ENCODE assay signal across 21 mouse cellular contexts in genomic region chr8:115362518-115362917, GRCm38 (mm10).
DNase-seq lines count a peak whose midpoint lies in the region; ATAC-seq lines count a peak whose summit lies in the region.
"Had no signal": no experiment of that assay in that cellular context is flagged by ENCODE, and none has a peak within 500 bp of the region (broad histone marks: within the 10 kb centered on the region; RNA-seq: fewer than 3 reads in every experiment).

No protein-coding gene starts in this region.

- H3K9ac ChIP-seq in hindbrain, embryonic 13.5 days: no peak overlapping the region
- no peak overlapping the region for H3K9ac ChIP-seq in hindbrain, embryonic 12.5 days
- H3K9ac ChIP-seq: embryonic facial prominence, embryonic 13.5 days; heart, embryonic 15.5 days; hindbrain, embryonic 14.5 days; liver, embryonic 15.5 days; midbrain, embryonic 12.5 days had no signal

- 41% methylated on average over 7 of the region's 7 CpGs for WGBS in hindbrain, embryonic 13.5 days
- 53% methylated on average over 7 of the region's 7 CpGs for WGBS in hindbrain, embryonic 12.5 days

- no peaks in the 10 kb centered on the region for H3K27me3 ChIP-seq in hindbrain, embryonic 13.5 days
- no peaks in the 10 kb centered on the region for H3K27me3 ChIP-seq in hindbrain, embryonic 12.5 days
- H3K27me3 ChIP-seq: embryonic facial prominence, embryonic 13.5 days; heart, embryonic 15.5 days; liver, embryonic 15.5 days; midbrain, embryonic 12.5 days had no signal

- peaks cover 12% of the 10 kb centered on the region for H3K4me1 ChIP-seq in hindbrain, embryonic 13.5 days (replicated peaks)
- H3K4me1 ChIP-seq in hindbrain, embryonic 12.5 days: peaks cover 14% of the 10 kb centered on the region
- H3K4me1 ChIP-seq: liver, embryonic 15.5 days had no signal

- intact Hi-C loops in heart, postnatal 25 days (cut with DNase I): no loop called here

- H3K36me3 ChIP-seq in hindbrain, embryonic 13.5 days: no peaks in the 10 kb centered on the region
- no peaks in the 10 kb centered on the region for H3K36me3 ChIP-seq in hindbrain, embryonic 12.5 days
- H3K36me3 ChIP-seq: embryonic facial prominence, embryonic 13.5 days; heart, embryonic 15.5 days; liver, embryonic 15.5 days; midbrain, embryonic 12.5 days had no signal

- ATAC-seq in hindbrain, embryonic 13.5 days (ENCODE audit: low FRiP score): no peak
- ATAC-seq in hindbrain, embryonic 12.5 days (ENCODE audit: low FRiP score): no peak
- ATAC-seq: Patski had no signal

- no peak overlapping the region for H3K4me2 ChIP-seq in hindbrain, embryonic 13.5 days
- no peak overlapping the region for H3K4me2 ChIP-seq in hindbrain, embryonic 12.5 days (replicated peaks)
- H3K4me2 ChIP-seq: embryonic facial prominence, embryonic 13.5 days; heart, embryonic 15.5 days; hindbrain, embryonic 14.5 days; liver, embryonic 15.5 days; midbrain, embryonic 12.5 days had no signal

- DNase-seq in adrenal gland, postnatal 25 days: peak; percentile 2
- peak; percentile 44 for DNase-seq in forelimb bud, embryonic 11.5 days (ENCODE audit: low read depth, low spot score)
- peak; percentile 80 for DNase-seq in mesoderm, embryonic 11.5 days (ENCODE audit: low read depth, low spot score)
- DNase-seq in gastrocnemius, postnatal 10 days: no peak
- DNase-seq in heart, postnatal 25 days (ENCODE audit: low spot score): no peak
- DNase-seq in thymus, adult 18-20 months: no peak
- DNase-seq: B cell, adult 2 months; cerebellum, postnatal 14 days; gastrocnemius, postnatal 36 days; kidney, postnatal 25 days; layer of hippocampus, adult 9-11 months; lung, postnatal 10 days had no signal

- no peak overlapping the region for H3K4me3 ChIP-seq in hindbrain, embryonic 13.5 days
- H3K4me3 ChIP-seq in hindbrain, embryonic 12.5 days: no peak overlapping the region
- H3K4me3 ChIP-seq: embryonic facial prominence, embryonic 13.5 days; heart, embryonic 15.5 days; liver, embryonic 15.5 days; midbrain, embryonic 12.5 days; myocyte had no signal

- H3K9me3 ChIP-seq in hindbrain, embryonic 13.5 days: no peaks in the 10 kb centered on the region
- no peaks in the 10 kb centered on the region for H3K9me3 ChIP-seq in hindbrain, embryonic 12.5 days (replicated peaks)
- H3K9me3 ChIP-seq: embryonic facial prominence, embryonic 13.5 days; heart, embryonic 15.5 days; liver, embryonic 15.5 days; midbrain, embryonic 12.5 days had no signal

- H3K27ac ChIP-seq in hindbrain, embryonic 13.5 days: 0 out of 2 replicates have a peak overlapping the region, but pooled peaks have one; percentile 8
- H3K27ac ChIP-seq in hindbrain, embryonic 12.5 days: no peak overlapping the region
- H3K27ac ChIP-seq: embryonic facial prominence, embryonic 13.5 days; heart, embryonic 15.5 days; hindbrain, embryonic 14.5 days; liver, embryonic 15.5 days; midbrain, embryonic 12.5 days had no signal

Comparison
In these comparisons a context has a peak if more than half of its experiments do, and no peak if none do; other contexts are left out.
1. DNase-seq: peak in adrenal gland, postnatal 25 days (single experiment), forelimb bud, embryonic 11.5 days (single experiment) and mesoderm, embryonic 11.5 days (single experiment); none in gastrocnemius, postnatal 10 days (single experiment), heart, postnatal 25 days (single experiment) and thymus, adult 18-20 months (0 of 2).